Mouse (Mus musculus) neural tube, embryonic 14.5 days (tissue): Measurements from ENCODE around the gene Sh3d21. TPM values are rescaled to one million over a fixed set of nuclear protein-coding genes. Genes with fewer than 3 reads are reported as not detected.

Source experiments
- ATAC-seq: fragments of 200-750 bp; cut with Nextera tagmentation; 2 replicates; pipeline ENCODE4 v1.8.0; 2017; ENCODE audit warnings: low read depth, mild to moderate bottlenecking, moderate TSS enrichment, moderate library complexity
- H3K27ac ChIP-seq: fragments of 300-500 bp; sonication (generic); 2 replicates; pipeline ENCODE4 v1.5.1; 2014; ENCODE audit warnings: low read depth, mild to moderate bottlenecking, control low read depth, low read length, moderate library complexity, mixed read lengths
- H3K27me3 ChIP-seq: fragments of 300-500 bp; sonication (generic); 2 replicates; pipeline ENCODE4 v1.6.1; 2014; ENCODE audit warnings: low read length; ENCODE audit not compliant: control insufficient read depth, insufficient read depth
- H3K36me3 ChIP-seq: fragments of 300-500 bp; sonication (generic); 2 replicates; pipeline ENCODE4 v1.6.1; 2014; ENCODE audit warnings: low read length, mixed read lengths; ENCODE audit not compliant: control insufficient read depth, insufficient read depth
- H3K4me1 ChIP-seq: fragments of 300-500 bp; sonication (generic); 2 replicates; pipeline ENCODE4 v1.6.1; 2014; ENCODE audit warnings: low read length; ENCODE audit not compliant: control insufficient read depth, insufficient read depth
- H3K4me2 ChIP-seq: fragments of 300-500 bp; sonication (generic); 2 replicates; pipeline ENCODE4 v1.6.1; 2014; ENCODE audit warnings: mild to moderate bottlenecking, low read depth, low read length, control low read depth
- H3K4me3 ChIP-seq: fragments of 300-500 bp; sonication (generic); 2 replicates; pipeline ENCODE4 v1.5.1; 2014; ENCODE audit warnings: low read depth, low read length, control low read depth, mixed read lengths
- H3K9ac ChIP-seq: fragments of 300-500 bp; sonication (generic); replicated peaks from 2 replicates; pipeline ENCODE4 v1.6.1; 2014; ENCODE audit warnings: low read depth, mild to moderate bottlenecking, control low read depth, low read length, mixed read lengths
- H3K9me3 ChIP-seq: fragments of 300-500 bp; sonication (generic); 2 replicates; pipeline ENCODE4 v1.6.1; 2016; ENCODE audit warnings: low read length; ENCODE audit not compliant: control insufficient read depth
- WGBS: fragments of 180-500 bp; shearing (Covaris S2); extraction: QIAGEN DNeasy Blood & Tissue Kit; methylation state at CpG from one replicate; pipeline ENCODE4 v1.1.7; 2014; 5-methylcytosine and 5-hydroxymethylcytosine counted together
- polyA plus RNA-seq: library from polyadenylated mRNA; unstranded; fragments of >200 nt; fragmentation: Nextera tagmentation; extraction: Ambion mirVana; gene quantifications from 2 replicates; pipeline ENCODE4 v1.2.1, GENCODE M21; 2014

Gene Sh3d21
- polyA plus RNA-seq, 1 experiment from 2014 or later, result 0.67 TPM

- ATAC-seq, result no peak
- Histone ChIP-seq H3K4me3 (no peak overlapping the region), H3K27ac (no peak overlapping the region), H3K27me3 (no peaks in the 10 kb centered on the region), H3K9me3 (0 out of 2 replicates have a peak, but pooled peaks cover 4% of the 10 kb centered on the region), H3K4me2 (no peak overlapping the region), H3K9ac (no peak overlapping the region), H3K36me3 (peaks cover 21% of the 10 kb centered on the region), H3K4me1 (no peaks in the 10 kb centered on the region)
- 86% methylated on average over 10 of the region's 10 CpGs for WGBS
Measured at GRCm38 (mm10) chr4:126123309-126124040, 39.8 kb downstream of the Sh3d21 start.

- H3K27ac ChIP-seq, result no peak overlapping the region
- WGBS, result 96% methylated on average over 2 of the region's 2 CpGs
- H3K4me1 ChIP-seq, result no peaks in the 10 kb centered on the region
- 0 out of 2 replicates have a peak, but pooled peaks cover 4% of the 10 kb centered on the region for H3K9me3 ChIP-seq
- H3K9ac ChIP-seq, result no peak overlapping the region
- H3K27me3 ChIP-seq, result no peaks in the 10 kb centered on the region
- peaks cover 3% of the 10 kb centered on the region for H3K36me3 ChIP-seq
- H3K4me2 ChIP-seq, result no peak overlapping the region
- ATAC-seq, result no peak
- H3K4me3 ChIP-seq, result no peak overlapping the region
Measured at GRCm38 (mm10) chr4:126120506-126120905, 42.8 kb downstream of the Sh3d21 start.

- WGBS, result 84% methylated on average over 5 of the region's 5 CpGs
- H3K9ac ChIP-seq, result no peak overlapping the region
- no peak overlapping the region for H3K4me3 ChIP-seq
- peaks cover 1% of the 10 kb centered on the region for H3K36me3 ChIP-seq
- H3K27me3 ChIP-seq, result no peaks in the 10 kb centered on the region
- no peak overlapping the region for H3K27ac ChIP-seq
- no peak overlapping the region for H3K4me2 ChIP-seq
- no peaks in the 10 kb centered on the region for H3K4me1 ChIP-seq
- H3K9me3 ChIP-seq, result 0 out of 2 replicates have a peak, but pooled peaks cover 4% of the 10 kb centered on the region
- no peak for ATAC-seq
Measured at GRCm38 (mm10) chr4:126120052-126120451, 43.2 kb downstream of the Sh3d21 start.

- Histone ChIP-seq H3K36me3 (no peaks in the 10 kb centered on the region), H3K27ac (no peak overlapping the region), H3K4me2 (no peak overlapping the region), H3K9ac (no peak overlapping the region), H3K9me3 (0 out of 2 replicates have a peak, but pooled peaks cover 4% of the 10 kb centered on the region), H3K4me1 (peaks cover 1% of the 10 kb centered on the region; the same call in 1 of the 2 replicates), H3K4me3 (no peak overlapping the region), H3K27me3 (no peaks in the 10 kb centered on the region)
- ATAC-seq, result no peak
- WGBS, result 84% methylated on average over 1 of the region's 1 CpGs
Measured at GRCm38 (mm10) chr4:126119051-126119450, 44.2 kb downstream of the Sh3d21 start.

GRCm38 (mm10) chr4:126118651-126119050 lies 44.6 kb downstream of the Sh3d21 start:
- peaks cover 4% of the 10 kb centered on the region; the same call in 1 of the 2 replicates for H3K4me1 ChIP-seq

GRCm38 (mm10) chr4:126117116-126117515 lies 46.2 kb downstream of the Sh3d21 start:
- Histone ChIP-seq H3K27ac (no peak overlapping the region; the same call in 1 of the 2 replicates), H3K36me3 (no peaks in the 10 kb centered on the region), H3K27me3 (no peaks in the 10 kb centered on the region), H3K4me2 (no peak overlapping the region), H3K4me3 (no peak overlapping the region), H3K9ac (no peak overlapping the region), H3K9me3 (0 out of 2 replicates have a peak, but pooled peaks cover 4% of the 10 kb centered on the region), H3K4me1 (peaks cover 6% of the 10 kb centered on the region; the same call in 1 of the 2 replicates)
- WGBS, result 91% methylated on average over 8 of the region's 8 CpGs
- ATAC-seq, result no peak

More at GRCm38 (mm10) chr4:126118651-126119050, 44.6 kb downstream of the Sh3d21 start:
- WGBS, result 57% methylated on average over 4 of the region's 4 CpGs
- H3K27me3 ChIP-seq, result no peaks in the 10 kb centered on the region
- H3K36me3 ChIP-seq, result no peaks in the 10 kb centered on the region
- H3K9me3 ChIP-seq, result 0 out of 2 replicates have a peak, but pooled peaks cover 4% of the 10 kb centered on the region
- no peak for ATAC-seq
- H3K9ac ChIP-seq, result no peak overlapping the region
- no peak overlapping the region for H3K4me2 ChIP-seq
- H3K27ac ChIP-seq, result no peak overlapping the region
- no peak overlapping the region for H3K4me3 ChIP-seq

GRCm38 (mm10) chr4:126115871-126116521 lies 47.3 kb downstream of the Sh3d21 start:
- H3K4me2 ChIP-seq, result no peak overlapping the region
- H3K9ac ChIP-seq, result no peak overlapping the region
- WGBS, result 68% methylated on average over 6 of the region's 6 CpGs
- no peaks in the 10 kb centered on the region for H3K27me3 ChIP-seq
- no peak for ATAC-seq
- peaks cover 9% of the 10 kb centered on the region for H3K4me1 ChIP-seq
- no peaks in the 10 kb centered on the region for H3K9me3 ChIP-seq
- no peaks in the 10 kb centered on the region for H3K36me3 ChIP-seq
- no peak overlapping the region for H3K4me3 ChIP-seq
- H3K27ac ChIP-seq, result no peak overlapping the region

- no peak overlapping the region for H3K9ac ChIP-seq
- WGBS, result 90% methylated on average over 9 of the region's 9 CpGs
- no peak overlapping the region for H3K27ac ChIP-seq
- H3K27me3 ChIP-seq, result no peaks in the 10 kb centered on the region
- no peak overlapping the region for H3K4me3 ChIP-seq
- ATAC-seq, result no peak
- H3K4me1 ChIP-seq, result peaks cover 15% of the 10 kb centered on the region
- no peaks in the 10 kb centered on the region for H3K9me3 ChIP-seq
- no peak overlapping the region for H3K4me2 ChIP-seq
- no peaks in the 10 kb centered on the region for H3K36me3 ChIP-seq
Measured at GRCm38 (mm10) chr4:126115411-126115810, 47.9 kb downstream of the Sh3d21 start.

GRCm38 (mm10) chr4:126113943-126114342 lies 49.3 kb downstream of the Sh3d21 start:
- no peak overlapping the region for H3K27ac ChIP-seq
- no peaks in the 10 kb centered on the region for H3K27me3 ChIP-seq
- no peak overlapping the region for H3K4me3 ChIP-seq
- no peaks in the 10 kb centered on the region for H3K36me3 ChIP-seq
- no peak overlapping the region for H3K9ac ChIP-seq
- no peak for ATAC-seq
- WGBS, result 21% methylated on average over 6 of the region's 6 CpGs
- no peaks in the 10 kb centered on the region for H3K9me3 ChIP-seq
- H3K4me2 ChIP-seq, result no peak overlapping the region
- peaks cover 25% of the 10 kb centered on the region for H3K4me1 ChIP-seq
